Mouse (Mus musculus) ovary, adult 18-20 months (tissue): ENCODE data around the gene Xaf1.

Experiments
- DNase-seq: peaks from one replicate; pipeline ENCODE4 v3.0.0; 2022; ENCODE audit warnings: low spot score, mixed read lengths

Xaf1 gene

DNA sequence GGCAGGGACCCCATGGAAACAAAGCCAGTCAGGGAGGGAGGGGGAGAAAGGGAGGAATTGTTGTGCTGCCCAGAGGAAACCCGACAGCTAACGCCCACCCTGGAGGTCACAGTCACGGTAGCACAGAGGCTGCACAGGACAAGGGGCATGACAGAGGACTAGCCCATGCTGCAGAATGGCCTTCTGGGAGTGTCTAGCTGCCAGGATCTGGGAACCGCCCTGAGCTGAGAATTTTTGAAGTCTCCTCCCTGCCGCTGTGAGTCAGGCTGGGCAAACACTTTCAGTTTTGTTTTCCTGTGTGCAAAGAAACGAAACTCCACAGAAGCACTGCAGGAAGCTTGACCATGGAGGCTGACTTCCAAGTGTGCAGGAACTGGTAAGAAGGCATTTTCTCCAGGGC is at the start of gene Xaf1:
Xaf1 (plus strand) TSS at position 296 of the 400 bp plus-strand sequence.
- DNase-seq, result peak; percentile 46

DNA sequence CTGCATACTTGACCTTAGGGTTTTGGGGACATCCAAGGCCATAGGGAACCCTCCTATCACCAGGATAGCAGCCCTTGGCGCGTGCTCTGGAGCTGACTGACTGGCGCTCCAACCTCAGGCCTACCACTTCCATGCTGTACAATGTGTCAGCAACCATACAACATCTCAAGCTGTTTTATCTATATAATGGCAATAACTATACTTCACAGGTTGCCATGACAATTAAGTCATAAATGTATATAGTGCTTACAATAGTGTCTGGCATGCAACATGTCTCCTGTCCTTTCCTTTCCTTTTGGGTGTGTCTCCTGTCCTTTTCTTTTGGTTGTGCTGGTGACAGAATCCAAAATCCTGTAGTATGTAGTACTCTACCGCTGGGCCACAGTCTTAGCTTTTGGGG is 45.8 kb upstream of the Xaf1 start:
- no peak for DNase-seq

DNA sequence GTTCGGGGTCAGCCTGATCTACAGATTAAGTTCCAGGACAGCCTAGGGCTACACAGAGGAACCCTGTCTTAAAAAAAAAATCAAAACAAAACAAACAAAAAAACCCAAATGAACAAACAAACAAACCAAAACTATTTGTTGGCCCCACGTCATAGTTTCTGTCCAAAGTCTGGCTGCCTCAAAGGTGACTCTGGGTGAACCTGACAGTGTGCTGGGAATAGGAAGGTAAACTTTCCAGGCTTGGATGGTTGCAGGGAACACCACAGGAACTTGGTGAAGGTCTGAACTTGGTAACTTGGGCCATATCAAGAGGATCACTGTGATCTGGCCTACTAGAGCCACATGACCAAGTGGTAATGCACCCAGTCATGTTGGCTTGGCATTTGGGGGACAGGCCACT is 45.0 kb upstream of the Xaf1 start:
- DNase-seq, result no peak

DNA sequence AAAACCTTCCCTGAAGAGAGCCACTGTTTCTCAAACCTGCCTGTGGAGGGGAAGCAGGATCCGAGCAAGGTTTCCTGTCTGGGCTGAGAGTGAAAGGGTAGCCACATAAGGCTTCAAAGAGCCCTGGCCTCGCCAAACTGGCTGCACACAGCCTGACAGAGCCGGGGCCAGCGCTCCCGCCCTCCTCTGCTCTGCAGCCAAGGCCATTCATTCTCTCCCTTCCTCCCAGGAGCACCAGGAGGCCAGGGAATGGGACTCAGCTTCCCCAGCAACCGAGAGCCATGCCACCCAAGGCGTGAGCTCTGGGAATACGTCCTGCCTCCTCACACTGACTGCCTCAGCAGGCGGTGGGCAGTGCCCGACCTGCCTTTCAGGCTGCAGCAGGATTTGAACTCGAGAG is 35.9 kb upstream of the Xaf1 start:
- DNase-seq, result peak; percentile 17

DNA sequence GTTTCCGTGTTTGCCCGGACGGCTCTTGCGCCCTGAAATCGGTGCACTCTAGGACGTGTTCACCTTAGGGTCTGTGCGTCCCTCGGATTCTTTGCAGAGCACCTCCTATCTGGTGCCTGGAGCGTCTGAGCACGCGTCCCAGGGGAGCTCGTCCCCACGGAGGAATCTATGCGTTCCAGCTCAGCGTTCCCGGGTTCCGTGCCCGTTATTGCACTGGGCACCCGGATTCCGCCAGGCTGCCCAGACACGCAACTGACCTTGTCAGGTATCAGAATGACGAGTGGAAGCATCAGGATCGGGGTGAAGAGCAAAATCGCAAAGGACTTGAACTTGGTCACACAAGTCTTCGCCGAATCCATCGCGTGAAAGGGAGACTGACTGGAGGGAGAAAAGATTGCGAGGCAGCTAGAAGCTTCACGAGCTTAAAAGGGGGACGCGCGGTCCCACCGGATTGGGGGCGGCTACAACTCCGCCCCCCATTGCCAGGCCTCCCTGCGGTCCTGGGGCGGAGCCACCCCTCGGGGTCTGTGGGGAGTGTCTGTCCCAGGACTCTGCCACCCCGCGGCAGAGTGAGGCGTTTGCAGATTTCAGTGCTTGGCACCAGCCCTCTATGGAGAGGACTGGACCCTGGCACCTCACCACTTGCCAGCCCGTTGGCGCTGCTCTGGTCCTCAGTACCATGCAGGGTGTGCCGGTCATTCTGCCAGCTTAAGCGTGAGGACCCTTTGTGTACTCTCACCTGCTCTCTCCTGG is 35.0 kb upstream of the Xaf1 start:
- peak; percentile 51 for DNase-seq

DNA sequence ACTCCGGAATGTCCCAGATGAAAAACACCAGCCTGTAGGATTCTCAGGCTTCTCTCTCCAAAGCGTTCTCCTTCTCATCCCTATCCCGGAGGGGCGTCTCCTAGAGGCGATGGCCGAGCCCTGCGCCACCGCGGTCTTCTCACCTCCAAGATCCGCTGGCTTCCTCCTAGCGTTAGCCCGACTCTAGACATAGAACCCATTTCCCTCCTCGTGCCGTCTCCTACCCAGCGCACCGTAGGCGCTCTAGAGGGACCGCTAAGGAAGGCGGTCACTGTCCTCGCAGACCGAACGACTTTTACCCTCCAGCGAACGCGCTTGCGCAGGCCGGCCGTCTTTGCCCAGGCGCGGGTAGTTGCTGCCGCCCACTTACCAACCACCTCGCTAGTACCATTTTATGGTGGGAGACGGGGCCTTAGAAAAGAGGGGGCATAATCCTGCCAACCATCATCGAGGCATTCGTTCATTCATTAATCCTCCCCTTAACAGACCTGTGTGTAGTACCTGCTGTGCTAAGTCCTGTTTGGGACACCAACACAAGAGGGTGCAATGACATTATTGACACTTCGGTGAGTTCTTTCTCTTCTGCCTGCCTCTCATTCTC is 34.4 kb upstream of the Xaf1 start, which contains the start of gene Slc13a5:
Slc13a5 (minus strand) TSS at position 263 of the 601 bp plus-strand sequence.
- DNase-seq, result no peak

DNA sequence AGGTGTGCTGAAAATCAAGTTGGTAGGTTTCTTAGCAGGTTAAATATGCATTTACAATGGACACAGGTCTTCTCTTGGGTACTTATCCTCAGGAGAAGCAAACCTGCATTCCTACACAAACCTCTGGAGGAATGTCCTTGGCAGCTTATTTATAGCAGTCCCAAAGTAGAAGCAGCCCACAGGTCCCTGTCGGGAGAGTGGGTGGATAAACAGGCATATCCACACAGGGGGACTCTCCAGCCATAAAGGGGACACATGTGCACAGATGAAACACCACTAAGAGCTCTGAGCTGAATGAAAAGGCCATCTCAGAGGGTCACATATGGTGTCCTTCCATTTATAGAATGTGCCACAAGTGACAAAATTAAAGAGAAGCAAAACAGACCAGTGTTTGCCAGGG is 29.7 kb upstream of the Xaf1 start:
- DNase-seq, result no peak

DNA sequence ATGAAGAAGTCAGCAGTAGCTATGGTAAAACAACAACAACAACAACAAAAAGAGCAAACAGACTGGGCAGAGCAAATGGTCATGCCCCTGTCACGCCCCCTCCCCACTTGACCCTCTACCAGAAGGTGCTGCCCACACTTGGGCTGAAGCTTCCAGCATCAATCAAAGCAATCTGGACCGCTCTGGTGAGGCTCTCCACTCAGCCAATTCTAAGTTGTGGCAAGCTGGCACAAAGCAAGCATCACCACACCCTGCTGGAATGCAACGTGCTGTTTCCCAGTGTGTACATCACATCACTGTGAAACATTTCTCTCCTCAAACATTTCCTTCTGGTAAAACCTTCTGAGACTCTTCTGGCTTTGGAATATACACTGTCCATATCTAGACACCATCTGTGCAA is 28.1 kb upstream of the Xaf1 start:
- no peak for DNase-seq

DNA sequence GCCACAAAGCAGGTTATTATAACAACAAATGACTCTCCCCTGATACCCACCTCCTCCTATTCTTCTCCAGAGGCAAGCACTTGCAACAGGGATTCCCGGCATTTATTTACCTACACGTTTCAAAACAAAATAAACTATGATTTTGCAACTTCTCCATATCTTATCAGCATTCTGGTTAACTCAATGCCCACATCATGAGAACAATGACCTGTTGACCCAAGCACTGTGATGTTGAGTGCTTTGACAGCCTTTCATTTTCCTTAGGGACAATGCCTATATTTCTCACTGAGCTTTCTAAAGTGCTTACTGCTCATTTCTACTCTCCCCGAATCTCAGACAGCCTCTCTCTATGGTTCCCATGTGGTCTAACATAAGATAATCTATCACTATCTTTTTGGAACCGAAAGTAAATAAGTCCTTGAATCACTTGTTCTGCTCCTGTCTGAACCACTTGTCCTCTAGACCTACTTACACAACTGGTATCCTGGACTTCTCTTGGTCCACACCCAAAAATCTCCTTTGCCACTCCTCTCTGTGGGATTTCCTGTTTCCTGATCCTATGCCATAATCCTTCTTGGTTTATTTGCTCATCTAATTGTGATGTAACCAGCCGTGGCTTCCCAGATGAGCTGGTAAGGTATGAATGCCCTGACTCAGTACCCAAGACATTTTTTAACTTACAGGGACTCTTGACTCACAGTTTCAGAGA is 20.1 kb upstream of the Xaf1 start:
- no peak for DNase-seq

DNA sequence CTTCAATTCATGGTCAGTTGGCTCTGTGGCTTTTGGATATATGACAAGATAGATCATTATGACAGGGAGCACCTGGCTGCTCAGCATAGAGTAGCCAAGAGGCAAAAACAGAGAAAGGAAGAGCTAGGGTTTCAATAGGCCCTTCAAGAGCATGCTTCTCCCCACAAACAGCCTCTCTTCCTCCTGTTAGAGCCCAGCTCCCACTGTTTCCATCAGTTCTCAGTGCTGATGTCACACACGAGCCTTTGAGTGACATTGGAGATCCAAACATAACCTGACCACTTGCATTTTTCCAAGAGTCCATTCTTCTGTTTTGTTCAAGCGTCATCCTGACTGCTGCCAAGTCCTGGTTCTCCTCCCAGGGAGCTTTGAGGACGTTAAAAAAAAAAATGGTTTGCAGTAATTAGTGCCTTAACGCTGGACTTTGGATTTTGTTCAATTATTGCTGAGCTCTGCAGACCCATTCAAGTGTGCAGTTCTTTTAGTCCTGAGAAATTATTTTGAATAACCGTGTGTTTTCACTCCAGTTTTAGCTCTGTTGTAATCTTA is 19.5 kb upstream of the Xaf1 start:
- DNase-seq, result no peak

DNA sequence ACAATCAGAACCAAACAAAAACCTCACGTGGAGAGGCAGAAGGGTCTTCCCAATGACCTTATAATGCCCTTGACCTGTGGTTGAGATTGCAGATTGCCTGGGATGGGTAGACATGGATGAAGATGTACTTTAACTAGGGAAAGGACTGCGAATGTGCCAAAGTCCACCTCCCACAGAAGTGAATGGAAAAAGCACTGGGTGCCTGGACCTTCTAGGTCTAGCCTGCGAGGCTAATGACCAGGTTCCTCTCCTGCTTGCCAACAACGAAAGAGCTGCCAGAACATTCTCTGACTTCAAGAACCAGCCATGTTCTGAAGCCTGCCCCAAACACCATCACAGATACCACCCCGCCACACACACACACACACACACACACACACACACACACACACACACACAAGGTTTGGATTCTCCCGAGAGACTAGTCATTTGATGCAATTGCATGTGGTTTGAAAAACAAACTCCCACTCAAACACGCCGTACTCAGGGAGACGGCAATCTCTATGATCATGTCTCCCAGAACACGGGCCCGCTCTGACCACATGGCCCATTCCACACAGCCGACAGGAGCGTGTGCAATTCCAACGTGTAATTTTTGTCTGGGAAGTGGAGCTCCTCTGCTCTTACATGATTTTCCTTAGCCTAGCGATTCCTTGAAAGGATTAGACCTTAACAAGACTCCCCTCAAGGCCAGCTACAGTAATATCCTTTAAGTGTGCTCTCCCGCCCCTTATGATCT is 17.8 kb upstream of the Xaf1 start:
- no peak for DNase-seq

DNA sequence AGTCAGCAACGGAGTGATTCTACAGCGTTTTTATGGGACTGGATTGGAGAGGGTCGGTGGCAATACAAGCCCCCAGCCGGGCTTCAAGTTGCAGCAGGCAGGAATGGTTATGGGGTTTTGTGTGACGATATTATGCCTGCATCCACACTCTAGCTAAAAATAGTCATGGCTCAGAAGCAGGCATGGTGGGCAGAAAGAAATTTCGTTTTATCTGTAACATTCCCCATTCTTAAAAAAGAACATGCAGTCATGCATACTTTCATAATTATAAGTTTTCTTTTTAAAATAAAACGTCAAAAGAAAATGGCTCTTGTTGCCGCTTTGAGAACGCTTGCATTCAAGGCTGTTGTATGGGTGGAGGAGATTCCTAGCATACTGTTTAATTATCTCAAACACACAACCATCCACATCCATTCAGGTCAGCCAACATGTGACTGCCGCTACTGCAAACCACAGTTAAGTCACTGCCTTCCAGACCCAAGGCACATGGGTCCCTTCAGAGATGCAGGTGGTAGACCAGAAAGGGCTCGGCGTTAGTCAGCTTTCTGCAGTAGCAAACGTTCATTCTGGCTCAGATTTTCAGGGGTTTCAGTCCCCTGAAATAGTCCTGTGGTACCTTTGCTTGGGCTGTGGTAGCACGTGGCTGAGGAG is 16.8 kb upstream of the Xaf1 start:
- no peak for DNase-seq

DNA sequence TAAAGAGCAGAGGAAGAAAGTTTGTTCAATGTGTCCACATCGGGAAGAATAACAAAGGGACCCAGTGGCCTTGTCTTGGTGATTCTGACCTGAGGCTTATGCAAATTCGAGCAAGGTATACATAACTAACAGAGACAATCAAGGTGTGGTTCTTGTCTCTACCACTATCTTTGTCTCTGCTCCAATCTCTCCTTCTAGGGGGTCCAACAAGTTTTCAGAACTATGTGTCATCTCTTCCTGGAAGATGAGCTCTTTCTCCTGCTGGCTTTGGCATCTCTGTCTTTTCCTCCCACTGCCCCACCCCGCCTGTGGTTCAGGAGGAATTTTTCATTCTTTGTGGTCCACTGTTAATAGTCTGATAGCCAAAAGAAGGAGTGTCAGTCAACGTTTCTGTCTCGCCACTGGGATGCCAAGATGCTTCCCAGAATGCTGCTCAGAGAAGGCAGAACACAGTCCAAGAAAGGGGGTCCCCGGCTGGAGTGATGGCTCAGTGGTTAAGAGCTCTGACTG is 15.4 kb upstream of the Xaf1 start:
- DNase-seq, result no peak

DNA sequence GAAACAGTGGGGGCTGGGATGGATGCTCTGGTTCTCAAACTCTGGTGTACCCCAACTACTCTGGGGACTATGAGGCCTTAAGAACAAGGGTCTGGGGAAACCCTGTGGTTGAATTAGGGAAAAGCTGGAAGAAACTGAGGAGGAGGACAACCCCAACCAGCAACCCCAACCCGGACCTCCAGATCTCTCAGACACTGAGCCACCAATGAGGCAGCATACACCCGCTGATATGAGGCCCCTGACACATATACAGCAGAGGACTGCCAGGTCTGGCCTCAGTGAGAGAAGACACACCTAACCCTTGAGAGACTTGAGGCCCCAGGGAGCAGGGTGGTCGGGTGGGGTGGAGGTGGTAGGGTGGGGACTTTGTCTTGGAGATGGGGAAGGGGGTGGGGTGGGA is 14.8 kb upstream of the Xaf1 start:
- no peak for DNase-seq

DNA sequence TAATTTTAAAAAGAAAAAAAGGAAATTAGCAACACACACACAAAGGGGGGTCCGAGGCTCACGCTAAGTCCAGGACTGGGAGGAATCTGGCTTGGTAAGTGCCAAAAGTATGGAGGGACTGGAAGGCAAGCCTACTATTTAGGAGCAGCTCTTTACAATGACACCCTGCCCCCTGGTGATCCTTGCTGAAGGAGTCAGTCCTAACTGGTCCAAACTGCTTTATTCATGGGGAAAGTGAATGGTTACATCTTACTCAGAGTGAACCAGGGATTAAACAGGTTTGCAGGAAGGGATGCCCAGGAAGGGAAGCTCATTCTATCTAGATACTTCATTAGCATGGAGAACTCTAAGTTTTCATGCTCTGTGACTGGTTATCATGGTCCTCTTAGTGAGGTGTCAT is 14.3 kb upstream of the Xaf1 start:
- DNase-seq, result no peak

DNA sequence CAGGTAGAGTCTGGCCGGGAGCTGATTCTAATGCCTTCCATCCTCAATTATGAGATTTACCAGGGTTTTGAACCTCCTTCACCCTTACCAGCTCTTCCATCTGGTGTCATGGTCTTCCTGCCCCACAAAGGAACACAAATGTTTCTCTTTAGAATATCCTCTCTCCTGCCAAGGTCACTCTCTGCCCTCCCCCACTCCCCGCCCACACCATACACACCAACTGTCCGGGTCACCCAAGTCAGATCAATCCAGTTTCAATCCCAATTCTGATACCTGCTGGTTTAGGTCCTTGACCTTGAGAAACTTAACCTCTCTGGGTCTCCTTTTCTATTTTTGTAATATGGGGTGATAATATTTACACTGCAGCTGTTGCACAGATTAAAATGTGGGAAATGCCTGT is 13.9 kb upstream of the Xaf1 start:
- no peak for DNase-seq

DNA sequence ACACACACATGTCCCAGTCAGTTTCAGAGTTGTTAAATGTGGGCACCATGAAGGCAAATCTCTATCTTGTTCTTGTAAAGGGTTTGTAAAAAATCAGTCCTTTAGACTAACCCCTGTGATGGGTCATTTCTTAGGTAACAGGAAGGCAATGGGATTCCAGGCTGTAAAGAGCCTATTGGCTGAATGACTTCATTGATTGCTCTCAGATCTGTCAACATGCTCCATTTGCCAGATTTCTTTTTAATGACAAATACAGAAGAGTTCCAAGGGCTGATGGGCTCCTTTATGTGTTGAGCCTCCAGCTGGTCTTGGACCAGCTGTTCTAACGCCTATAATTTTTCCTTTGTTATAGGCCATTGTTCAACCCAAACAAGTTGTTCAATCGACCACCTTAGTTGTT is 8.3 kb upstream of the Xaf1 start:
- DNase-seq, result no peak

DNA sequence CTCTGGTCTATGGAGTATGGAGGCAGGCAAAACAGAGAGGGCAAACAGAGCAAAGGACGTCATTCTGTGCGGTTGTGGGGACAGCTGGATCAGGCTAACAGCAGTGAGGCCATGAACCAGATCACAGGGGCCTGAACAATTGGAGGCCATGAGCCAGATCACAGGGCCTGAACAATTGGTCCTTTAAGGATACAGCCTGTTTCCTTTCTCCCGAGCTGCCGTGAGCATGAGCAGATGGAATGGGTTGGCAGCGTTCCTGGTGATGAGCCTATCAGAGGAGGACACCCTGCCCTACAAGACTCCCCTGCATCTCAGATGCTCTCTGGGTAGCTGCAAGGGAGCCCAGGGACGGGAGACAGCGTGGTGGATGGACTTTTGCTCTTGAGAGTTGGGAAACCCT is 801 bp downstream of the Xaf1 start:
- DNase-seq, result no peak

DNA sequence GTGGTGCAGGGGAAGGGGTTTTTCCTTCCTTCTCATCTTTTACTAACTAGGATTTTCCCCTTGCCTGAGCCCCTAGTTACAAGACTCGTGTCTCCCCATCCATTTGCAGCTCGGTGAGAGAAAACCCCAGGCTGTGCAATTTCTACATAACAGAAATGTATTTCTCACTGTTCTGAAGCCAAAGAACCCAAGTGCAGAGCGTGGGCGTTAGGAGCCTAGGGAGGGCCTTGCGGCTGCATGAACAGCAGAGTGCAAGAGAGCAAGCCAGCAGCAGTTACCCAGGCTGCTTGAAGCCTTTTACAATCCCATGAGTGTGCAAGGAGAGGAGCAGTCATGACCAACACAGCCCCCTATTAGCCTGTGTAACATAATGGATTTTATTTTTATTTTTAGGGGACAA is 6.0 kb downstream of the Xaf1 start:
- no peak for DNase-seq

DNA sequence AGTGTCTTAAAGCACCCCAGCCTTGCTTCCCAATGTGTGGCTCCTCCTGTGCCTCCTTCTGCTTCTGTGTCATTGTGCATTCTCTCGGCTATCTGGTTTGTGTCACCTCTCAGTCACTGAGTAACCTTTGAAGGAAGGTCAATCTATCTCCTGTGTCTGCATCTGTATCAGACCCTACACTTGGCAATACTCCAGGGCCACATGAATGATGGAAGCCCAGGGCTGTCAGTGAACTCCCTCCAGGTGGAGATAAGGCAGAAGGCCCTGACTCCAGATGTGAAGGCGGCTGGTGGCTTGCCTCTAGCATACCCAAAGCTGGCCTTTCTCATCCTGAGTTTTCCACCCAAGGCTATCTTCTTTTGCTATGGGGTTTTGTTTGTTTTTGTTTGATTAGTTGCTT is 7.6 kb downstream of the Xaf1 start:
- no peak for DNase-seq

DNA sequence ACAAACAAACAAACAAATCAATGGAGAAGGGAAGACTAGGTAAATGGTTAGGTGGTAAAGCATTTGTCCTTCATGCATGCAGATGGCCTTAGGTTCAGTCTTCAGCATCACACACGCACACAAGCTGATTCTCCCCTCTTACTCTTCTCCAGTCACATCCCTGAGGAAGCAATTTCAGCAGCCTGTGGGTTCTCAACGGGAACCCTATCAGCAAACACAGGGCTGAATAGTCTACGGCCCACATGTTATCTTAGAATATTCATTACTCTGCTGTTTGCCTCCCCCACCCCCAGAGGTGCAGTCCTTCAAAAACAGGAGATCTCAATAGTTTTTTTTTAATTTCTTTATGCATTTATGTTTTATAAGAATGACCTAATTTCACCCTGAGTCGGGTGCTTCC is 9.1 kb downstream of the Xaf1 start:
- DNase-seq, result no peak
